Mouse (Mus musculus) layer of hippocampus, adult 18-20 months (tissue): Measurements from ENCODE around the gene St14. TPM values are rescaled to one million over a fixed set of nuclear protein-coding genes. Genes with fewer than 3 reads are reported as not detected.
"Not testable (repeated sequence)": the region's sequence is repeated elsewhere in the genome, so short reads cannot be mapped to it uniquely, and the experiment has no call there.

Experiments used
- DNase-seq, 2 experiments: peaks; one replicate each; pipeline ENCODE4 v3.0.0; 2022; ENCODE audit warnings: low spot score in 2 of 2
- long read RNA-seq: library from polyadenylated mRNA; stranded (forward); transcript quantifications from one replicate; pipeline ENCODE4 v2.0.0, GENCODE M21; 2021
- total RNA-seq, 2 experiments: library from RNA; stranded (reverse); gene quantifications; 2 replicates each; pipeline ENCODE4 v1.2.3; 2021

St14 gene
- total RNA-seq: 1 to 10 TPM; 1.1 to 1.5 TPM
- long read RNA-seq, partial matches to known transcripts: 0 of 1 reads
- long read RNA-seq, other reads (novel, unspliced or antisense): 0 of 1 reads

DNA sequence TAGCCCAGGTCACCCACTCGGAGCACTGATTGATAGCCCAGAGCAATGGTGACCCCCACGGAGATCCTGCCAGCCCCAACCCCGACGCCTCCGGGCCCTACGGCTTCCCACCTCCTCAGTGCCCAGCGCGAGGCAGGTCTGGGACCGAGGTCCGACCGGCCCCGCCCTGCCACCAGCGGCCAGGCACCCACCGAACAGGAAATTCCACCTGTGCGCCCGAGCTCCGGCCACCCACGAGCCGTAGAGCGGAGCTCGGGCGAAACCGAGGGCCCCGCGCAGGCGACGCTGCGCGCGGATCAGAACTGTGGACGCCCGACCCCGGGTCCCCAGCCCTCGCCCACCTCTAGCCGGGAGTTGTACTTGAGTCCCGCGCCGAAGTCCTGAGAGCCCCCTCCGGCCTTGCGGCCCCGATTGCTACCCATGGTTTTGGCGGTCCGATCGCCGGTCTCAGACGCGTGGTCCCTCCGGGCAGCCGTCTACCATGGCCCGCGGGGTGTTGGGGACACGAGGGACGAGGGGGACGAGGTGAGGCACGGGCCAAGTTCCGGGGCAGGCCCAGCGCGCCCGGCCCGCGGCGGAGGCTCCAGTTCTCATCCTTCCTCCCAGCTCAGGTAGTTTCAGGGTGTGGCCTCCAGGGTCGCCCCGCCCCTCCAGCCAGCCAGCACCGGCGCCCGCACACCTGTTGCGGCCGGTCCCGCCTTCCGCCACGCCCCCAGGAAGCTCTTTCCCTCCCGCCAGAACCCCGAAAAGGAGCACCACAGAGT lies at the start of gene St14:
St14 (minus strand) TSS at position 649 of the 764 bp plus-strand sequence.
- no peak for DNase-seq

DNA sequence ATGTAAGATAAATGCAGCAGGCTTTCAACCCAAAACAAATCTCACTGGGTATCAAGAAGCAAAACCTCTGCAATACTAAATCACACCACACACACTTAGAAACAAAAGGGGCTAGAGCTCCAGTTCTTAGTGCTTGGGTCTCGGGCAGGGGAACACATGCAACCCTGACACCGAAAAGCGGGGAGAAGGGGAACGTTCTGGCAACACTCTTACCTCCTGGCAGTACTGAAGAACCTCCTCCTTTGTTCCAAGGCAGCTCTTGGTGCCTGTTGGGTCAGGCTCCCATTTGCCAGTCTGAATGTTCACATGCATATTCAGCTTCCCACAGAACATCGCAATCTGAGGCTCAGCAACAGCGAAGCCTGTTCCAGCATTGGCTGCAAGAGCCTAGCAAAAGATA lies 46.0 kb upstream of the St14 start:
- DNase-seq: no peak

- DNase-seq: peak; percentile 87 to 94
Observed at GRCm38 (mm10) chr9:31176379-31177130, 44.9 kb upstream of the St14 start.

DNA sequence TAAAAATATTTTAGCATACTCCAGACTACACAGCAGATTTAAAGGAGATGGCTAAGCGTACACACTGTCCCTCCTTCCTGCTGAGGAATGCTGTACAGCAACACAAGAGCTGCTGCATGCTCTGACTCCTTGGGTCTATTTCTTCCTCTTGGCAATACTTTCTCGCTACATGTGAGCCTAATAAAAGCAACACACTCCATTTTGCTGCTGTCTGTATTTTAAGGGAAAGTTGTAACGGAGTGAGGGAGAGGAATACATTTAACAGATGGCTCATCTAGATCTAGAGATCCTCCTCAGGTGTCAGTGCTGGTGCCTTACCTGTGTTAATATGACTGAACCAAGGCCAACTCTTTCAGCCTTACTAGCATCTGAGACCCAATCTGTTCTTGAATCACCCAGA lies 44.3 kb upstream of the St14 start:
- DNase-seq: no peak

DNA sequence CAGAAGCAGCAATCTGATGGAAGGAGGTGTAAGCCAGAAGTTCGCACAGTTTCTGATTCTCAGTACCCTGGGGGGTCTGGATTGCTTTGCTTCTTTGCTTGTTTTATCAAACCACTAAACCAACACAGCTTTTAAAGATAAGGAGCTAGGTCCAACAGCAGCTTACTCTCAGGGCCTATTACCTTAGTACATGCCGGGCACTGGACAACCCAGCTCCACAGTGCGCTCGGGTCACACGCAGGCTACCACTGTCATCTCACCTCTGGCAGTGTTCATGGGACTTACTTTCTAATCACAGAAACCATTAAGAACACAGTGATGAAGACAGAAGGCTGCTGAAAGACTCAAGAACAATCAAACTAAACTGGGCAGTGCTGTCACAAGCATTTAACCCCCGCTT lies 43.7 kb upstream of the St14 start:
- DNase-seq: no peak

GRCm38 (mm10) chr9:31168356-31169093 lies 36.9 kb upstream of the St14 start:
- no peak for DNase-seq

DNA sequence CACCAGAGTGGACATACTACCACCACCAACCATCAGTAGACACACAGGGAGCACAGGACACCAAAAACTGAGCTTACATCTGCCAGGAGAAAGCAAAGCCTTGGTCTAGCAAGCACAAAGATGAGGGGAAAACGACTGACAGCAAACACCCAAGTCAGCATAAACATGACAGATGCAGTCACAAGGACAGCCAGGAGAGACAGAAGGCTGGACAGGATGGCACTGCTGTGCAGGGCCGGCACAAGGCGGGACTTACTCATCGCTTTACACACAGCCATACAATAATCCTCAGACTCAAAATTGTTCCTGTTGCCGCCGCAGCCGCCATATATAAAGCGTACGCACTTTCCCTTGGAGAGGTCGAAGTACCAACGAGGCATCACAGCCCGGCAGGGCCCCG lies 35.7 kb upstream of the St14 start:
- DNase-seq: no peak

DNA sequence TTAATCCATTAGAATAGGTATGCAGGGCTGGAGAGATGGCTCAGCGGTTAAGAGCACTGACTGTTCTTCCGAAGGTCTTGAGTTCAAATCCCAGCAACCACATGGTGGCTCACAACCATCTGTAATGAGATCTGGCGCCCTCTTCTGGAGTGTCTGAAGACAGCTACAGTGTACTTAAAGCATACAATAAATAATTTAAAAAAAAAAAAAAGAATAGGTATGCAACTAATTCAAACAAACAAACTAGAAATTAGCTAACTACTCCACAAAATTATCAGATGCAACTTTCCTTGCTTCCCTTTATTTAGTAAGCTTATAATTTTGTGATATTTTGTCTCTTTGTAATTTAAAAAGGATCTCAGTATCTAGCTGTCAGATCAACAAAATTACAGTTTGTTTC lies 33.9 kb upstream of the St14 start:
- not testable (repeated sequence) for DNase-seq

GRCm38 (mm10) chr9:31163327-31163726 lies 31.7 kb upstream of the St14 start:
- DNase-seq: no peak

DNA sequence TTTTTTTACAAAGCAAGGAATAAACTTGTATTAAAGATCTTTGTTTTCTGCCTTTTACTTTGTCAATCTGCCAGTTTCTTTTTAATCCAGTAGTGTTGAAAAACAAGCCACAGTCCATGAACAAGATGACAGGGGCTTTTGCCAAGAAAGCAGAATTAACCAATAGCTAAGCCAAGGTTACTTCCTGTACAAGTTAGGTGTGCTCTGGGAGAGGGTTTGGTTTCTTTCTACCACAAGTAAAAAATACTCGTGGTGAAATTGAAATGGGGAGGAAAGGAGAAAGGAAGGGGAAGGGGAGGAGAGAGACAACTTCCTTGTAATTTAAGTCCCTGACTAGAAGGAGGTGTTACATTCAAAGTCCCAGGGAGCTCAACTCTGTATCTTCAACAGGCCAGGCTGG lies 31.3 kb upstream of the St14 start:
- DNase-seq: no peak

DNA sequence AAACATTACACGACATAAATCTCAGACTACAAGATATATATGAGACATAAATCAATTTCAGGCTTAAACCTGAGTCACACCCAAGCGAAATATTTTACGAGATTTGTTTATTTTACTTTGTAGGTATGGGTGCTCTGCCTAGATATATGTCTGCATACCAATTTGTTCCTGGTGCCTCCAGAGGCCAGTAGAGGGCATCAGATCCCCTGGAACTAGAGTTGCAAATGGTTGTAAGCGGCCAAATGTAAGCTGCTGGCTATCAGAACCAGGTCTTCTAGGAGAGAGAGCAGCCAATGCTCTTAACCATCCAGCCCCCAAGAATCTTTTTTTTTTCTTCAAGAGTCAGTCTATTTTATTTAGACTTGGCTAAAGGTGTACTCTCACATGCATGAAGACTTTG lies 28.3 kb upstream of the St14 start:
- DNase-seq: no peak

DNA sequence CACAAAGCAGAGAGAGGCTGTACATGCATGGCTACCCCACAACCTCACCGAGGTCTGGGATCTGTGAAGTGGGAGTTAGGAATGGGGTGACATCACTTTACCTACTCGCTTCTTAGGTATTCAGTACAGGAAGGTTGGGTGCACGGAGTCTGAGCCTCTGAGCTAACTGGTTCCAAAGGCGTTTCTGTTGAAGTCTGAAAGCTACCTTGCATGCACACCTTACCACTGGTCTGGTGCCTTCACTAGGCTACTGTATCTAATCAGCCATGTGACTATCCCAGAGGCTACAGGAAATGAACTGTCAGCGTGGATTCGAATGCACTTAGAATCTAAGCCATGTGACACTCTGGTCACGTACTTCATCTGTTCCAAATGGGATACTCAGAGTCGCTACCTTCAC lies 24.9 kb upstream of the St14 start:
- no peak for DNase-seq

DNA sequence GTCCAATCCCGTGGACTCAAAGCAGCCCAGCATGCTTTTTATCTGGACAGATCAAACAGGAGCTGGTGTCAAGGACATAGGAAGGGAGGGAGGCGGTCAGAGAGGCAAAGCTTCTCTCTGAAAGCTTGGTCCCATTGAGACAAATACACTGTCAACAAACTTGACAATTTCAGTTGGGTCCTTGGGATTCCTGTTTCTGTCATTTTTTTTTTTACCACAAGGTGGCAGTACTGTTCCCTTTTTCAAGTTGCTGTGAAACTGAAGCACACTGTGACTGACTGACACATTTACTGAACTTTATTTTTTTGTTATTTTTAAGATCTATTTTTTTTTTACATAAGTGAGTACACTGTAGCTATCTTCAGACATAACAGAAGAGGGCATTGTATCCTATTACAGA lies 19.4 kb upstream of the St14 start:
- peak in 1 of 2 experiments; percentile 38 for DNase-seq

DNA sequence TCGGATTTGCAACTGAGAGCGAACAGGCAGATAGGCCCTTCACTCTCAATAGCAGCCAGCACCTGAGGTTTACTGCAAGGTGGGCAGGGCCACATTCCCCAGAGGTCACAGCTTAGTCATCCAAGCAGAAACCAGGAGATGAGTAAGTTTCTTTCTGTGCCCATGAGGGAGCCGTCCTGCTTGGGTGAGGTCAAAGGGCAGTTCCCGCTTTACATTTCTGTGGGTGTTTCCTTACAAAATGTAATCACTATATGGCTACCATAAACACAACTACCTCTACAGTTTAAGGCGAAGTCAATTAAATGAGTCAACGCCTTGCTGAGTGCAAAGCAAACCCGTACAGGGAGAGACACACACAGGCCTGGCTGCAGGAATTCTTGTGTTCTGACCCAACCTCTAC lies 16.5 kb upstream of the St14 start:
- DNase-seq: no peak

GRCm38 (mm10) chr9:31145272-31145925 lies 13.7 kb upstream of the St14 start:
- DNase-seq: no peak

DNA sequence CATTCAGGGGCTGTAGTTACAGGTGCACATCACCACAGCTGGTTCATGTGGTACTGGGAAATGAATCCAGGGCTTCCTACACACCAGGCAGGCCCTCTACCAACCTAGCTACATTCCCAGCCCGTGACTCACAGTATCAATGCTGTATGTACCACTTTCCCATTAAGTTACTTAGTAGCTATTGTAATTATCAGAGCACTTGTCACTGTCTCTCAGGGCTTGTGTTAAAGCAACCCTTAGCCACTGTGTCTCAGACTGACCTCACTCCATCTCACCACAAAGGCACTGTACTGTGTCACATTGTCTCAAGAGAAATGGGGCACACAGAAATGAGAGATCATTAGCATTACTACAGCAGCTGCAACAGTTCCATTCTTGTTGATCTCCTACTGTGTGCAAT lies 11.3 kb upstream of the St14 start:
- DNase-seq: no peak

- no peak for DNase-seq
Observed at GRCm38 (mm10) chr9:31133131-31133530, 1.5 kb upstream of the St14 start.

DNA sequence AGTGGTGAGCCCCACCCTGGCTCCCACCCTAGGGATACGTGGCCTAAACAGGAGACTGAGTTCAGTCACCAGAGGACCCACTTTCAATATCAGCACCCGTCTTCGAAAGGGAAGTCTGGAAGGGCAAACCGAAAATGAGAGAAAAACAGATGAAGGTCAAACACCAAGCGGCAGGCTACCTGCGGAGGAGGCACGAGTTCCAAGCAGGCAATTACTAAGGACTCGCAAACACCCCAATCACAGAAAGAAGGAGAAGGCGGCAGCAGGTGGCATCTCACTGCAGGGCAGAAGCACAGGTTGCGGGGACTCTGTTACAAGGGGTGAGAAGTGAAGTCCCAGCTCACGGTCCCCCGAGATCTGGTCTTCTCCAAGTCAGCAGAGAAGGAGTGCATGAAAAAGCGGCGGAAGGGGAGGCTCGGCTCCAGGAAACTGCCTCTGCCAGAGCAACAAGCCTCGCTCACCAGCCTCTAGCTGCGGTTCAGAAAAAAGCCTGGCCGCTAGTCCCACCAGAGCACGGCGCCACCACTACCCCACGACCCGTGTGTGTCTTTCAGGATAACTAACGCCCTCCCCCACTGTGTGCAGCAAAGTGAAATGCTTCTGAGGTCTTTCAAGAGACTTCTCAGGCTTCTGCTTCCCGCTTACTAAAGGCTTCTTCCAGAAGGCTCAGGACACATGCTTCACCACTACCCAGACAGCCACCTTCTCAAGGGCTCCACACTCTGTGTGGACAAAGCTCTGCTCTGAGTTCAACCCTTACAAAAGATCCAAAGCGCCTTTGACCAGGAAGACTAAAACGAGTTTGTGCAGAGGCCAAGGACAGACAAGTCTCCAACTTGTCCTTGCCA lies 1.1 kb downstream of the St14 start:
- no peak for DNase-seq

- no peak for DNase-seq
Observed at GRCm38 (mm10) chr9:31129956-31130355, 1.7 kb downstream of the St14 start.

- DNase-seq: no peak
Observed at GRCm38 (mm10) chr9:31127876-31128465, 3.7 kb downstream of the St14 start.
